Comparison of ENCODE assay signal across 8 mouse cellular contexts in the genomic region with DNA sequence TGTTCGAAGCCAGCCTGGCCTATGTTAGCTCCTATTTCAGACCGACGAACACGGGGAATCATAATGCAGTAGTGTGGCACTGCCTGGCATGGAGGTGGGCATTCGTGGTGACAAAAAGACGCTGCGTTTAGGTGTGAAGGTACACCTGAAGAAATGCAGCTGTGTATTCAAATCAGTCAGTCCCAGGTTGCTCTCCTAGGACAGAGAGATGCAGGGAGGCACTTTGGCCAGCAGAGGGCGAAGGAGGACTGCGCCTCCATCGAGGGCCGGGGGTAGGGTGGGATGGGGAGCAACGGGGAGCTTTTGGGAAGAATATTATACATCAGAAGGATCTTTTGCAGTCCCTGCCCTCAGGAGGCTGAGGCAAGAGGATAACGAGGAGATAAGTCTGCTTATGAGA. TPM values are rescaled to one million over a fixed set of nuclear protein-coding genes. Genes with fewer than 3 reads are reported as not detected.
DNase-seq lines count a peak whose midpoint lies in the region; ATAC-seq and TF ChIP-seq lines count a peak whose summit lies in the region.

No protein-coding gene starts in this region.

- H3K4me1 ChIP-seq in heart, postnatal 0 days (ENCODE audit: control insufficient read depth, insufficient read depth), result no peaks in the 10 kb centered on the region

- peak; percentile 83 for TF ChIP-seq CTCF in gastrocnemius, adult 2 months (IDR thresholded peaks at IDR 0.05)
- peak; percentile 85 for TF ChIP-seq CTCF in heart, postnatal 0 days (IDR thresholded peaks at IDR 0.05; ENCODE audit: low read depth)

- H3K9ac ChIP-seq in heart, postnatal 0 days (replicated peaks; ENCODE audit: low read depth, low read length), result no peak overlapping the region

- H3K27me3 ChIP-seq in heart, postnatal 0 days (ENCODE audit: control insufficient read depth, insufficient read depth, low read length), result peaks cover 14% of the 10 kb centered on the region

- no peaks in the 10 kb centered on the region for H3K9me3 ChIP-seq in heart, postnatal 0 days (replicated peaks; ENCODE audit: control insufficient read depth, low read length)

- no peak for TF ChIP-seq EP300 in heart, postnatal 0 days (IDR thresholded peaks at IDR 0.05; ENCODE audit: low read depth)

- H3K36me3 ChIP-seq in heart, postnatal 0 days (replicated peaks; ENCODE audit: control insufficient read depth, insufficient read depth, low read length), result no peaks in the 10 kb centered on the region

- no peak overlapping the region for H3K4me2 ChIP-seq in heart, postnatal 0 days (ENCODE audit: low read depth, low read length)

- peak overlapping the region; percentile 20; the same call in 1 of the 2 replicates for H3K4me3 ChIP-seq in gastrocnemius, adult 2 months
- H3K4me3 ChIP-seq in heart, postnatal 0 days (ENCODE audit: low read depth, low read length), result no peak overlapping the region

- WGBS in heart, postnatal 0 days, result 19% methylated on average over 13 of the region's 13 CpGs

- peak; percentile 67 for DNase-seq in gastrocnemius, adult 2 months
- no peak for DNase-seq in gastrocnemius, adult 18-20 months (ENCODE audit: low spot score)
- DNase-seq in ovary, postnatal 10 days (ENCODE audit: low spot score), result peak; percentile 24
- DNase-seq in ovary, adult 18-20 months (ENCODE audit: low spot score), result no peak
- peak; percentile 75 for DNase-seq in ZHBTc4 (ENCODE audit: low read depth, low spot score)
- DNase-seq in heart, postnatal 0 days (ENCODE audit: low spot score), result no peak
- DNase-seq in lung, postnatal 4 days, result peak; percentile 43 to 66
- no peak for DNase-seq in left cerebral cortex, adult 9 months (ENCODE audit: low spot score in 2 of 2)

- H3K27ac ChIP-seq in gastrocnemius, adult 2 months, result no peak overlapping the region
- no peak overlapping the region for H3K27ac ChIP-seq in heart, postnatal 0 days (ENCODE audit: low read depth)

- intact Hi-C loops in gastrocnemius, adult 2 months (cut with DNase I), result loop anchor here (2.0 kb wide), 1 partner anchor 147 kb away; no protein-coding TSS in a partner anchor

- no peak for ATAC-seq in heart, postnatal 0 days (ENCODE audit: insufficient read depth, low read depth)

RNA-seq across cellular contexts. Expression of a gene that starts 5.9 kb away (rescaled TPM):
- total RNA-seq in gastrocnemius, adult 2 months (2021), result 1 to 10 TPM; 1.1 to 1.2 TPM
- total RNA-seq in gastrocnemius, adult 18-20 months (2021), result 1 to 10 TPM in 1 of 2 experiments, under 1 TPM in 1; 0.73 to 1.0 TPM
- total RNA-seq in heart, postnatal 0 days (2014; rRNA removed; ENCODE audit: low replicate concordance), result 1.5 TPM in 1 of 2 replicates, not detected in the other
- polyA plus RNA-seq in heart, postnatal 0 days (2015; fragmentation: Nextera tagmentation; extraction: Ambion mirVana), result 6.0 and 7.0 TPM in 2 replicates

RNA-seq across cellular contexts. Expression of a gene that starts 39.4 kb away (rescaled TPM):
- 10 to 100 TPM; 18.4 to 18.9 TPM for total RNA-seq in gastrocnemius, adult 2 months (2021)
- total RNA-seq in gastrocnemius, adult 18-20 months (2021), result 10 to 100 TPM; 18.4 to 19.5 TPM
- total RNA-seq in heart, postnatal 0 days (2014; rRNA removed; ENCODE audit: low replicate concordance), result 17.2 and 17.6 TPM in 2 replicates
- 9.1 and 12.2 TPM in 2 replicates for polyA plus RNA-seq in heart, postnatal 0 days (2015; fragmentation: Nextera tagmentation; extraction: Ambion mirVana)

RNA-seq across cellular contexts. Expression of a gene that starts 39.7 kb away (rescaled TPM):
- total RNA-seq in gastrocnemius, adult 2 months (2021), result 10 to 100 TPM; 40.0 to 40.9 TPM
- total RNA-seq in gastrocnemius, adult 18-20 months (2021), result 10 to 100 TPM; 37.5 to 45.6 TPM
- total RNA-seq in heart, postnatal 0 days (2014; rRNA removed; ENCODE audit: low replicate concordance), result 90.0 and 102 TPM in 2 replicates
- 63.6 and 73.9 TPM in 2 replicates for polyA plus RNA-seq in heart, postnatal 0 days (2015; fragmentation: Nextera tagmentation; extraction: Ambion mirVana)

Comparison
In these comparisons a context has a peak if more than half of its experiments do, and no peak if none do; other contexts are left out.
1. DNase-seq: peak in gastrocnemius, adult 2 months (single experiment), ovary, postnatal 10 days (single experiment), ZHBTc4 (single experiment) and lung, postnatal 4 days (2 of 2); none in gastrocnemius, adult 18-20 months (single experiment), ovary, adult 18-20 months (single experiment), heart, postnatal 0 days (single experiment) and left cerebral cortex, adult 9 months (0 of 2).